Mouse (Mus musculus) frontal cortex, adult (tissue): Measurements from ENCODE around the gene Fam160a1.

Experiments used
- ATAC-seq: cut with Nextera tagmentation; 2 replicates; pipeline ENCODE4 v1.9.2; 2017; ENCODE audit warnings: mild to moderate bottlenecking, moderate library complexity, mixed read lengths; ENCODE audit not compliant: low TSS enrichment

Gene Fam160a1

GRCm38 (mm10) chr3:85817191-85817590, at the start of gene Fam160a1:
Fam160a1 (minus strand) TSS chr3:85817291.
- ATAC-seq, result no peak

DNA sequence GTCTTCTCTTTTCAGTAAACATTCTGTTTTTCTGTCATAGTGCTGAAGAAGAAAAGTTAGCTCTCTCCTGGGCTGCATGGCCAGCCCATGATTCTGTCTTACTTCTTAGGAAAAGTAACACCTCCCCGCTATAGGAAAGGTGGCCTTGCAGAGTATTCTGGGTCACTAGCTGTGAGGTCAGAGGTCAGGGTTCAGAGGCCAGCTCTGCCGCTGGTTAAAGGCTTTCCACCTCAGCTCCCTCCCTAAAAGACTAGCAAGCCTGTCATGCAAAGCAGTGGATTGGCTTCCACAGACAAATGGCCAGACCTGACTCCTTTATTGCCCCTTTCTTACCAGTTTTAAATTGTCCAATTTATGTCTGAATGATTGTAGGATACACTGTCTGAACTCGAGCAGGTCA, 46.9 kb upstream of the Fam160a1 start:
- ATAC-seq, result no peak

DNA sequence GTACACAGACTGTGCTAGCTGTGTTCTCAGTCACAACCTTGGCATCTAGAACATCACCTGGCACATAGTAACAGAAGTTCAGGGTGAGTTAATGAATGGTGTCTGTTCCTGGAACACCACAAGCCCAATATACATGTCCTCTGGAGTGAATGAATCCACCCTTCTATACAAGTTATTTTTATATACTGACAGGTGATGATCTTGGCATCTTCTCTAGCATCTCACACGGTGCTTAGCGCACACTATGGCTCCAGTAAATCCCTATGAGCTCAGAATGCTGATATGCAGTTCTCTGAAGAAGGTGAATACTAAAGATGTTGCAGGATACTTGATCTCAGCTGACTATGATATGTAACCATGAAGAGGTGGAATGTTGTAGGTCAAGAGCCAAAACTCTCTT, 45.8 kb upstream of the Fam160a1 start:
- no peak for ATAC-seq

DNA sequence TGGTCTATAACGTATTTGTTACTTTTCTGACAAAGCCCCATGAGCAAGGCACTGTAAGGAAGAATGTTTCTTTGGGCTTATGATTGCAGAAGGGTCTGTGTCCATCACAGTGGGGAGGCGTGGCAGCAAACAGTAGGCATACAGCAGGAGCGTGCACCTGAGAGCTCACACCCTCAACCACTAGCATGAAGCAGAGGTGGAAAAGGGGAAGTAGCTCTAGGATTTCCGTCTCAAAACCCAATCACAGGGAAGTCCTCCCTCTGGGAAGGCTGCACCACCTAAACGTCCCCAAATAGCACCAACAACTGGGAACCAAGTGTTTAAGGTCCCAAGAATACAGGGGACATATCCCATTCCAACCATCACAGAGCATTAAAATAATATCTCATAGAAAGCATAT, 43.9 kb upstream of the Fam160a1 start:
- ATAC-seq, result no peak

GRCm38 (mm10) chr3:85859311-85859710, 42.2 kb upstream of the Fam160a1 start:
- no peak for ATAC-seq

GRCm38 (mm10) chr3:85858140-85859135, 41.3 kb upstream of the Fam160a1 start:
- peak; percentile 62 for ATAC-seq

DNA sequence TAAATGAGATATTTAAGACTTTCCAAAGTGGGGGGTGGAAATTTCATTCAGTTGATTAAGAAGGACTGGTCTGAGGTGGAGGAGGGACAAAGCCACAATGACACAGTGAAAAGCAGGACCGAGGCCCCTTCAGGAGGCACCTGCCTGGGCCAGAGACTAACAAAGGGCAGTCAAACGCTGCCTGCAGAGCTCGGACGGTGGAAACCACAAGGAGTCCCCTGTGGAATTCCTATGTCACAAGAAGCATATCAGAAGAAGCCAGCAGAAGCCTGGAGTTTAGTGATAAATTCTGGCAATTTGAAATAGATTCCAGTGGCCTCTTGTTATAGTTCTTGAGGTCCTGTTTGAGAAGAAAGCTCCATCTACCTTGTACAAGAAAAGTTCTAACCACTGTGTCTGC, 40.0 kb upstream of the Fam160a1 start:
- no peak for ATAC-seq

- ATAC-seq, result no peak
Measured at GRCm38 (mm10) chr3:85855947-85856346, 38.9 kb upstream of the Fam160a1 start.

GRCm38 (mm10) chr3:85855043-85855442, 38.0 kb upstream of the Fam160a1 start:
- ATAC-seq, result 0 out of 2 replicates have a peak, but pooled peaks have one; percentile 31

DNA sequence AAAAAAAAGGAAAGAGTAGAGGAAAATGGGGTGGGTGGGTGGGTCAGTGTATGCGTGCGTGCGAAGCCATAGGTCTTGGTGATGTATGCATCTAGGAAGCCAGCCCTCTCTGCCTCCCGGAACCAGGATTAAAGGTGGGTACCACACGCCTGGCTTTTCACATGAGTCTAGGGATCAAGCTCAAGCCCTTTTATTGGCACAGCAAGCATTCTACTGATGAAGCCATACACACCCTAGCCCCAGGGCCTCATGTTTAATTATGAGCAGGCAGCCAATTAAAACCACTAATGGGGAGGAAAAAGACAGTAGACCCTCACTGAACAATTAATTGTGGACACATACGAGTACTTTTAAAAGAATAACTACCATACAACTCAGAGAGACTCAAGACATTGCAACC, 37.1 kb upstream of the Fam160a1 start:
- ATAC-seq, result no peak

GRCm38 (mm10) chr3:85853715-85854114, 36.6 kb upstream of the Fam160a1 start:
- ATAC-seq, result no peak

- ATAC-seq, result no peak
Measured at GRCm38 (mm10) chr3:85850079-85850478, 33.0 kb upstream of the Fam160a1 start.

- no peak for ATAC-seq
Measured at GRCm38 (mm10) chr3:85846316-85846715, 29.2 kb upstream of the Fam160a1 start.

GRCm38 (mm10) chr3:85845341-85845740, 28.2 kb upstream of the Fam160a1 start:
- ATAC-seq, result no peak

GRCm38 (mm10) chr3:85842881-85843218, 25.8 kb upstream of the Fam160a1 start:
- ATAC-seq, result no peak

DNA sequence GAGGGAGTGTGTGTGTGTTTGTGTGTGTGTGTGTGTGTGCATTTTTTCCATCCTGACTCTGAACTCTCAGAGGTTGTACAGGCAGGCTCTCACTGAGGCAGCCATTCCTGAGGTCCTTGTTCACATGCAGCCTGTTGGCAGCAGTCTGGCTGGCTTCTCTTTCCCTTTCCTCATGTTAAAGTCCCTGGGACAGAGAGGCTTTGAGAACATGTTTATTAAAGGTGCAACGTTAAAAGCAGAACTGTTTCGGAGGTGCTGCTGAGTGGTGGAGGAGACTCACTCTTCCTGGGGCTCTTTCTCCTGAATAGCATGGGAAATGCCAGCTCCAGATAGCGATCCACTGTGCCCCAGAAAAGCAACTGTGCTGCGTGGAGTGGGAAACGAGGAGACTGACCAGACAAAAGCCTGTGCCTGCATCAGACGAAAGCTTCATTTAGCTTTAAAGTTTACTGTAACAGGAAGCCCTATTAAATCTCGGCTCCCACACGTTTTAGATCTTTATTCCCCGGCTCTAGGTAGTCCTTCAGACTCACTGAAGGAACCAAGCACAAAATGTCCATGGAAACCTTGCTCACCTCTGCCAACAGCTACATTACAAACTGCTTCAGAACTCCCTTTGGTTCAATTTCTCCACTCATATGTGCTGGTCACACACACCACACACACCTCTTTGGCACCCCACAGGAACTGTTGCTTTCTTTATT, 25.2 kb upstream of the Fam160a1 start:
- ATAC-seq, result peak; percentile 90

GRCm38 (mm10) chr3:85841454-85842176, 24.5 kb upstream of the Fam160a1 start:
- peak; percentile 38; the same call in 1 of the 2 replicates for ATAC-seq

DNA sequence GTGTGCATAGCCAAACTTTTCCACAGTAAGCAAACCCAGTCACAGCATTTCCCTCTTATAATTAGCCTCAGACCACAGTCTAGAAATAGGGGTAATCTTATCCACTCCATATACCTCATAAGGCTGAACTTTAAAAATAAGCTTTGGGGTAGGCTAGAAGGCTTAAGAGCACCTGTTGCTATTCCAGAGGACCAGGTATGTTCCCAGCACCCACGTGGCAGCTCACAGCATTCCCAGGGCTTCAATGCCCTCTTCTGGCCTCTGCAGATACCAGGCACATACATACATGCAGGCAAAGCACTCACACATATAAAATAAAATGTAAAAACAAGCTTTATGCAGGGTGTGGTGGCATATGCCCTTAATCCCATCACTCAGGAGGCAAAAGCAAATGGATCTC, 16.5 kb upstream of the Fam160a1 start:
- no peak for ATAC-seq

- no peak for ATAC-seq
Measured at GRCm38 (mm10) chr3:85832490-85833155, 15.5 kb upstream of the Fam160a1 start.

GRCm38 (mm10) chr3:85831785-85832184, 14.7 kb upstream of the Fam160a1 start:
- ATAC-seq, result no peak

- ATAC-seq, result no peak
Measured at GRCm38 (mm10) chr3:85829047-85829446, 12.0 kb upstream of the Fam160a1 start.

GRCm38 (mm10) chr3:85827815-85828214, 10.7 kb upstream of the Fam160a1 start:
- no peak for ATAC-seq
